Mouse (Mus musculus): Measurements from ENCODE around the gene Eef1akmt1.

Eef1akmt1 gene

DNA sequence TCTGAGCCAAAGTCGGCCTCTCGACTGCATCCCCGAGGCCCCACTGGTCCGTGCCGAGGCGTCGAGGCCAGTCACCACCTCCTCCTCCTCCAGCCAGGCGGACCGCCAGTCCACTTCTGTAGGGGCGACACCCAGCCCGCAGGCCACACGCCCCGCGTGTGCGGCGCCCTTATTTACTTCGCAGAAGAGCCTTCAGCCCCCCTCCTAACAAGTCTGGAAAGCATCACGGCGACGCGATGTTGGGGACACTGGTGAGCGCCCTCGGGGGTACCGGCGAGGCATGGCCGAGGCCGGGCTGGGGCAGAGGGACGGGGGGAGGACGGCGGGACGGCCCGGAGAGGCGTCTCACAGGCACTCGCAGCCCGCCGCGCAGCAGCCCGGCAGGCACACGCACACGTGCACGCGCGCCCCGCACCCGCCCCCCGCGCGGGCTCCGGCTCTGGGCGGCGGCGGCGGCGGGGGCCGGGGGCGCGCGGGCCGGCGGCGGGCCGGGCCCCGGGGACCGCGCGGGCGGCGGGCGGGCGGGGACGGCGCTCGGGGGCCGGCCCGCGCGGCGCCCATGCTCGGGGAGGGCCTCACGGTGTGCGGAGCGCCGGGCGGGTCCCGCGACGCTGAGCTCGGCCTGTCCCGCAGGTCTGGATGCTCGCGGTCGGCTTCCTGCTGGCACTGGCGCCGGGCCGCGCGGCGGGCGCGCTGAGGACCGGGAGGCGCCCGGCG is 46.6 kb downstream of the Eef1akmt1 start, which contains the start of gene Il17d:
Gene Il17d, plus strand, starts transcription at position 107 of the 717 bp plus-strand sequence.
- DNase-seq (ENCODE audit: low spot score in 2 of 2) = peak in 1 of 2 experiments; percentile 37

DNA sequence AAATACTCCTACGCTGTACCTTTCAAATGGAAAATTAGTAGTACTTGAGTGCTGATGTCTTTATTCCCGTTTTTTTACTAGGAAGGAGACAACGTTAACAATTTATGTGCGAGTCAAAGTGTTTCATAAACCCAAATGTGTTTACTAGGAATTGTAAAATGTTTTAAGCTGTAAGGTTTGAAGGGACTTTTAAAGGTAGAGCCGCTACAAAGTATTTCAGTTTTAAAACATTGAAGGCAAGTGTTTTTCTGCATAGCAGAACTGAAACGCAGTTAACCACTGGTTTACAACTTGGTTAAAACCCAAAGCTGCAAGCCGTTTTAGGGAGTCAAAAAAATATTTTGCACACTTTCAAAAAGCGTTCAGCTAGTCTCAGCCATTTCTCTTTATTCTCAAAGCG is 47.6 kb downstream of the Eef1akmt1 start:
- DNase-seq (ENCODE audit: low spot score in 2 of 2) = no peak

DNA sequence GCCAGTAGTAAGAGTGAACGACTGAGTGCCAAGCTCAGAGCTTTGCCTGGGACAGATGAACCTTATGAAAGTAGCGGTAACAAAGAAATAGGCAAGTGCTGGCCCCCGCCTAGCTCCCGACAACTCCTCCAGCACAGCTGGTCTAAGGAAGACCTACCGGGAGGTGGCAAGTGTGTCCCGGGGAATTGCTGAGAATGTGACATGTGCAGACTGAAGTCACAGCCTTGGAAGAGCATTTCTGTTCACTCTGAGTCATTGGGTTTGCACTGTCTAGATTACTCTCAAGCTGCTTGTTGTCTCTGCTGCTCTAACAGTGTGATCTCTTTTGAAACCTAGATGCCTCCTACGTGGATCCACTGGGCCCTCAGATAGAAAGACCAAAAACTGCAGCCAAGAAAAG is 54.4 kb downstream of the Eef1akmt1 start:
- DNase-seq (ENCODE audit: low spot score in 2 of 2) = no peak

DNA sequence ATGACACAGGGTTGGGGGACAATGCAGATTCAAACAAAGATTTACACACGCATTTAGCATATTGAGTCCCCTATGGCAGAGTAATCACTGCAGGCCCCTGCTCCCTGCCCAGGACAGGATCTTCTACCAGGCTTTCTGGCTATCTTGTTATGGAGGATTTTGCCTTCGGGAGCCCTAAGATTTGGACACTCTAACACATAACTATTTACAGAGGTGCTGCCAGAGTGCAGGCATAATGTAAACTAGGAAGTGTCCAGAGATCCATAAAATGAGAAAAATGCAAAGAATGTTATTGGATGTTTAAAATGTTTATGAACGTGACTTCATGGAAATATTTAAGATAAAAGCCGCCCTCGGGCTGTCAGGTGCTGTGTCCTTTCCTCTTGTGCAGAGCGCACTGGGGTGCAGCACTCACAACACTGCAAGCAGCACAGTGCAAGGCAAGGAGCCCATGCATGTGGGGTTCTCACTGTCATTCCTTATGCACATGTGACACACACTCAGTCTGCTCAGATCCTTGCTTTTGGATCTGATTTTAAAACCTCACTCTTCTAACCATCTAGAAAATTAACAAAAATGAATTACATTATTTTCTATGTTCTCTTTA is 56.2 kb downstream of the Eef1akmt1 start:
- DNase-seq (ENCODE audit: low spot score in 2 of 2) = no peak

DNA sequence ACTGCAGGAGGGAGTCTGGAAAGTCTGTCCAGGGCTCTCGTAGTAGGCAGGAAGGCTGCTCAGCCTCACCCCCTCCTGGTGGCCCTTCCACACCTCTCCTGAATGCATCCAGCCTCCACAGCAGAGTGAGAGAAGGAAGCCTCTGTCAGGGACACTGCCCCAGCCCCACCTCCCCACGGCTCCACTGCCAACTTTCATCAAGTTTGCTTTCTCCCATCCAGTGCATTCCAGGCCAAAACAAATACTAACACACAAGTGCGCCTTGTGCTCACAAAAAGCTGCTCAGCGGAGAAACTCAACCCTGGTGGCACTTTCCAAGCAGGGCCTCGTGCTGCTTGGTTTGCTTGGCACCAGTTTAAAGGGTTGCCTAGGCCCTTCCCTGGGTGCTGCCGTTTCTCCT is 61.9 kb downstream of the Eef1akmt1 start:
- no peak for DNase-seq (ENCODE audit: low spot score in 2 of 2)

DNA sequence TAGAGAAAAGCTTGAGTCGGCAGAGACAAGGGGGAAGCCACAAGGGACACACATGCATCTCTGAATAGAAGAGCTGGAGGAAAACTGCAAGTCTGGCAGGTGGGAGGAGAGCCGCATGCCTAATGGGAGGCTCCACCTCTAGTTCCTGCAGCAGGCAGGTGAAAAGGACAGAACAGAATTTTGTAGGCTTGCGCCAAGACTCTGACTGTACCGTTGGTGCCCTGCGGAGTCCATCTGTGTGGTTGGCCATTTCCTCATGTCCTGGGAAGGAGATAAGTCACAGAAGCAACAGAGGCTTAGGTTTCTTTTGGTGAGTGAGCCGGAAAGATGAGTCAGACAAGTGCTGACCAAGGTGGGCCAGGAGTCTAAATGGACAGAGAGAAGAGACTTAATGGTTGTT is 67.7 kb downstream of the Eef1akmt1 start:
- DNase-seq (ENCODE audit: low spot score in 2 of 2) = peak in 1 of 2 experiments; percentile 12
